Mouse (Mus musculus) CD4-positive, CD25-positive, alpha-beta regulatory T cell, adult 2 months (primary cell): ENCODE data around the gene Adgrv1.
A peak's percentile ranks its signal among the peaks of the same experiment; 100 is the strongest.

Source experiments
- DNase-seq: peaks from one replicate; pipeline ENCODE4 v3.0.0-alpha.2; 2012; ENCODE audit warnings: low read depth, low spot score

Adgrv1 gene

GRCm38 (mm10) chr13:81142268-81142884 is 490.6 kb downstream of the Adgrv1 start:
- no peak for DNase-seq

GRCm38 (mm10) chr13:81136652-81137422 is 496.1 kb downstream of the Adgrv1 start:
- DNase-seq, result no peak

- DNase-seq, result no peak
Measured at GRCm38 (mm10) chr13:81135953-81136352, 497.0 kb downstream of the Adgrv1 start.

GRCm38 (mm10) chr13:81134412-81134811 is 498.5 kb downstream of the Adgrv1 start:
- DNase-seq, result no peak

GRCm38 (mm10) chr13:81133336-81133735 is 499.6 kb downstream of the Adgrv1 start:
- DNase-seq, result no peak

- no peak for DNase-seq
Measured at GRCm38 (mm10) chr13:81132691-81133090, 500.3 kb downstream of the Adgrv1 start.

GRCm38 (mm10) chr13:81131860-81132259 is 501.1 kb downstream of the Adgrv1 start:
- DNase-seq, result no peak

- no peak for DNase-seq
Measured at GRCm38 (mm10) chr13:81130742-81131524, 502.0 kb downstream of the Adgrv1 start.

- no peak for DNase-seq
Measured at GRCm38 (mm10) chr13:81125846-81126245, 507.1 kb downstream of the Adgrv1 start.

- DNase-seq, result no peak
Measured at GRCm38 (mm10) chr13:81122238-81122637, 510.7 kb downstream of the Adgrv1 start.

GRCm38 (mm10) chr13:81110479-81110878 is 522.5 kb downstream of the Adgrv1 start:
- no peak for DNase-seq

GRCm38 (mm10) chr13:81109676-81110075 is 523.3 kb downstream of the Adgrv1 start:
- DNase-seq, result no peak

- DNase-seq, result no peak
Measured at GRCm38 (mm10) chr13:81108526-81109302, 524.2 kb downstream of the Adgrv1 start.

- no peak for DNase-seq
Measured at GRCm38 (mm10) chr13:81107436-81107835, 525.5 kb downstream of the Adgrv1 start.

GRCm38 (mm10) chr13:81103794-81104193 is 529.2 kb downstream of the Adgrv1 start:
- no peak for DNase-seq

- DNase-seq, result no peak
Measured at GRCm38 (mm10) chr13:81096424-81096823, 536.5 kb downstream of the Adgrv1 start.

- no peak for DNase-seq
Measured at GRCm38 (mm10) chr13:81094513-81094912, 538.4 kb downstream of the Adgrv1 start.

- DNase-seq, result no peak
Measured at GRCm38 (mm10) chr13:81090051-81090836, 542.7 kb downstream of the Adgrv1 start.

GRCm38 (mm10) chr13:81086969-81087682 is 545.8 kb downstream of the Adgrv1 start:
- no peak for DNase-seq

GRCm38 (mm10) chr13:81072214-81072613 is 560.7 kb downstream of the Adgrv1 start:
- DNase-seq, result peak; percentile 18
